Mouse (Mus musculus): ENCODE measurements around the gene Pak1. TPM values are rescaled to one million over a fixed set of nuclear protein-coding genes. Genes with fewer than 3 reads are reported as not detected.

Pak1 gene
- polyA plus RNA-seq, 1 experiment from 2014 or later: 72.2 TPM

Other genes with a start within 250 kb of the Pak1 start
- 30.5 and 34.3 TPM in 2 replicates for gene Aamdc, start 209.0 kb upstream of the Pak1 start, polyA plus RNA-seq (2014; fragmentation: Nextera tagmentation; extraction: Ambion mirVana)
- 25.7 and 25.8 TPM in 2 replicates for gene Rsf1, start 208.7 kb upstream of the Pak1 start, polyA plus RNA-seq (2014; fragmentation: Nextera tagmentation; extraction: Ambion mirVana)
- 250 and 257 TPM in 2 replicates for gene Clns1a, start 91.9 kb upstream of the Pak1 start, polyA plus RNA-seq (2014; fragmentation: Nextera tagmentation; extraction: Ambion mirVana)
- gene Aqp11, start 50.3 kb upstream of the Pak1 start, polyA plus RNA-seq (2014; fragmentation: Nextera tagmentation; extraction: Ambion mirVana): 4.6 and 4.8 TPM in 2 replicates
- not detected in 2 replicates for gene Gdpd4, start 131.4 kb downstream of the Pak1 start, polyA plus RNA-seq (2014; fragmentation: Nextera tagmentation; extraction: Ambion mirVana)

All from forebrain, embryonic 11.5 days (tissue).